Mouse (Mus musculus) midbrain, embryonic 10.5 days (tissue): ENCODE measurements around the gene Lclat1. TPM values are rescaled to one million over a fixed set of nuclear protein-coding genes. Genes with fewer than 3 reads are reported as not detected.

Source experiments
- DNase-seq: peaks from one replicate; pipeline ENCODE4 v3.0.0-alpha.2; 2017; ENCODE audit warnings: low spot score
- H3K27ac ChIP-seq: fragments of 300-500 bp; sonication (generic); replicated peaks from 2 replicates; pipeline ENCODE4 v1.5.1; 2016; ENCODE audit warnings: mild to moderate bottlenecking
- H3K27me3 ChIP-seq: fragments of 300-500 bp; sonication (generic); 2 replicates; pipeline ENCODE4 v1.6.1; 2016; ENCODE audit warnings: low read depth, mild to moderate bottlenecking; ENCODE audit not compliant: poor library complexity, severe bottlenecking
- H3K36me3 ChIP-seq: fragments of 300-500 bp; sonication (generic); 2 replicates; pipeline ENCODE4 v1.6.1; 2016; ENCODE audit warnings: mild to moderate bottlenecking, moderate library complexity
- H3K4me1 ChIP-seq: fragments of 300-500 bp; sonication (generic); 2 replicates; pipeline ENCODE4 v1.6.1; 2016
- H3K4me3 ChIP-seq: fragments of 300-500 bp; sonication (generic); 2 replicates; pipeline ENCODE4 v1.5.1; 2016; ENCODE audit warnings: mild to moderate bottlenecking, moderate library complexity
- H3K9me3 ChIP-seq: fragments of 300-500 bp; sonication (generic); replicated peaks from 2 replicates; pipeline ENCODE4 v1.6.1; 2016; ENCODE audit warnings: mild to moderate bottlenecking
- whole genome bisulfite sequencing: fragments of 180-500 bp; shearing (Covaris S2); methylation state at CpG from one replicate; pipeline ENCODE4 v1.1.7; 2016; 5-methylcytosine and 5-hydroxymethylcytosine counted together
- polyA plus RNA-seq: library from polyadenylated mRNA; unstranded; fragments of >200 nt; fragmentation: Nextera tagmentation; extraction: Ambion mirVana; gene quantifications from 2 replicates; pipeline ENCODE4 v1.2.1, GENCODE M21; 2016

Lclat1 gene
- polyA plus RNA-seq, 1 experiment from 2014 or later: 9.2 TPM

DNA sequence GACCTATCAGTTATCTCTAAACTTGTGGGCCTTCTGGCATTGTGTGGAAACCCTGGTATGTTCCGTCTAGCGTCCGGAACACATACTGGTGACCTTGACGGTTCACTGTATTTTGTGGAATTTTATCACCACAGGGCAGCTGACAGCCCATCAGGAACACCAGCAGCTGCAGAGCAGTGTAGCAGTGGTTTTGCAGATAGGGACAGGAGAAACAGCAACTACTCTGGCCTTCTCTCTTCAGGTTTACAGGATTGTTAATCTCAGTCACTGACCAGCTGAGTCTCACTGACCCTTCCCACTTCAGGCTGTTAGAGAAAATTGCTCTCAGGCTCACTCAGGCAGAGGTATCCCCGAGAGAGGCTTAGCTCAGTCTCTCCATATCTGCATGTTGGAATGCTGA lies 118.2 kb downstream of the Lclat1 start:
- DNase-seq: no peak
- WGBS: 72% methylated on average over 5 of the region's 5 CpGs
- Histone ChIP-seq H3K4me1 (peaks cover 16% of the 10 kb centered on the region), H3K4me3 (no peak overlapping the region), H3K27ac (no peak overlapping the region), H3K27me3 (no peaks in the 10 kb centered on the region), H3K9me3 (no peaks in the 10 kb centered on the region), H3K36me3 (no peaks in the 10 kb centered on the region)

DNA sequence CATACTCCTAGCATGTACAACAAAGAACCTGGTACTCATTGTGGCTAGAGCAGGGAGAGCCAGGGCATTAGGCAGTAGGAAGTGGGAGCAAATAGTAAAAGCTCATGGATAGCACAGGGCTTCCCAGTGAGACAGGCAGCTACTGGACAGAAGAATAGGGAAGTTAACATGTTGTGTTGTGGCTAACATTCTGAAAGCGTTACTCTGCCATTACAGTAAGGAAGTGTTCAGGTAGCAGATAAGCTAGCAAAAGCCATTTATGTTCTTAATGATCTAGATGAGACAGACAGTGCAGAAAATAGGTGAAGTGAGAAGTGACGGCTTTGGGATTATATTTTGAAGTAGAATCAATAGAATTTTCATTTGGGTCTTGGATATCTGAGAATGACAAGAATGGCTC lies 118.8 kb downstream of the Lclat1 start:
- no peaks in the 10 kb centered on the region for H3K9me3 ChIP-seq
- H3K36me3 ChIP-seq: no peaks in the 10 kb centered on the region
- no peak for DNase-seq
- no peaks in the 10 kb centered on the region for H3K27me3 ChIP-seq
- no peak overlapping the region for H3K4me3 ChIP-seq
- H3K27ac ChIP-seq: no peak overlapping the region
- H3K4me1 ChIP-seq: peaks cover 13% of the 10 kb centered on the region
- 90% methylated on average over 2 of the region's 2 CpGs for WGBS

DNA sequence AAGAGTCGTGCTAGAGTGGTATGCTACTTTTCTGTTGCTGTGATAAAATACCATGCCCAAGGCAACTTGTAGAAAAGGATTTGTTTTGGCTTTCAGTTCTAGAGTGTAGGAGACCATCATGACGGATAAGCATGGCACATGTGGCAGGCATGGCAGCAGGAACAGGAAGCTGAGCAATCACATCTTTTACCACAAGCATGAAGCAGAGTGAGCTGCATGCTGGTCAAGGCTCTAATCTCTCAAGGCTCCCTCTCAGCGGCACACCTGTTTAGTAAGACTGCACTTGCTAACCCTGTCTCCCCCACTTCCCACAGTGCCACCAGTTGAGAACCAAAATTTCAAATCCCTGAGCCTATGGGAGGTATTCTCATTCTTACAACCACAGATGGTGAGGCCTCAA lies 119.6 kb downstream of the Lclat1 start:
- Histone ChIP-seq H3K4me3 (no peak overlapping the region), H3K36me3 (no peaks in the 10 kb centered on the region), H3K4me1 (peaks cover 13% of the 10 kb centered on the region), H3K27ac (no peak overlapping the region), H3K27me3 (no peaks in the 10 kb centered on the region), H3K9me3 (no peaks in the 10 kb centered on the region)
- WGBS: 89% methylated on average over 3 of the region's 3 CpGs
- no peak for DNase-seq

DNA sequence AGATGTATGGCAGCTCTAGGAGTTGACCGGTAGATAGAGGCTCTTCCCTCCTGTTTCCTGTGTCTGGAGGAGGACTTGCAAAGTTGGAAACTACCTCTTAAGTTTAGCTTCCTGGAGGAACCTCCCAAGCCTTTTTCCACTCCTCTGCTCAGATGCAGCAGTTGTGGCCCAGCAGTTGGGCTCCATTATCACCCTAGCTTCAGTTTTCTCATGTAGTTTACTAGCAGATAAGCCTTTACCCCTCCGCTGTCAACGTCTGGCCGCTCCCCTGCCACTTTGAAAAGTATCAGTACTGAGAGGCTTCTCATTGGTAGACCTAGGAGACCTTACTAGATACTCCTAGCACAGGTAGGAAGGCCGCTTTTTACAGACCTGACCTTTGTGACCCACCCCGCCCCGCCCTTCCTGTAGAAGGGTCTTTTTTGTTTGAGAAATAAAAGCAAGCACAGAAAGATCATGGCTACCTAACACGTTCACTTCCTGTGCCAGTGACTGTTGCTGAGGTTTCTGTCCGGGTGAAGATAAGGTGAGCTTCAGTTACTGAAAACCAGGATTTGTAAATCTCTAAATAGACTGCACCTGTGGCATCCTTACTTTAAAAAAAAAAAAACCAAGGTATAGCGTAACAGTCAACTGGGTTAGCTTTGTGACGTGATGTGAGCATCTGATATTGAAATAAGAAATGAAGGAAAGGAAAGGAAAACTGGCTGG lies 121.8 kb downstream of the Lclat1 start:
- 93% methylated on average over 11 of the region's 11 CpGs for WGBS
- no peaks in the 10 kb centered on the region for H3K9me3 ChIP-seq
- DNase-seq: no peak

DNA sequence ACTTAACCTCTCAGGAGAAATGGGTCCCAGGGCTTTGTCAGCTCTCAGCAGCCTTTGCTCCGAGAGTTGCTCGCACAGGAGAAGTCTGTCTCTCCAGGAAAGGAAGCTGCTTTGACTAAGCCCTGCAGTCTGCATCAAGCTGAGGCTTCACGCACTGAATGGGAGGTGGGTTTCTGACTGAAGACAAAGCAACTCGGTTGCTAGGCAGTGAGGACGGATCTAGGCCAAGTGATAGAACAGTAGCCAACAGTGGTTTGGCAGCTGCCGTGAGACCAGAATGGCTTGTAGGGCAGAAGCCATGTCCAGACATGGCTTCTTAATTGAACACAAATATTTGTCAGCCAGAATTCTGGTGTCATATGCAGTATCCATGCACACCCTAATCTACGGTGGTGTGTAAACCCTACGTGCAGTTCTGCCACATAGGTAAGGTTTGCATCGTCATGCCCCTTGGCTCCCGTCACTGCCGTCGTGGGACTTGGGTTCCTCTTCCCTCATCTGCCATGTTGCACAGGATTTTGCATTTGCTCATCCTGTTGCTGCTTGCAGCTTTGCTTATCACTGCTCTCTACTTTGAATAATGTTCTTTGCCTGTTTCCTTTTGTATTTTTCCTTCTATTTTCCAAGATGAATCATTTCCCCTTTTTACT lies 122.7 kb downstream of the Lclat1 start:
- WGBS: 79% methylated on average over 12 of the region's 12 CpGs
- Histone ChIP-seq H3K27me3 (no peaks in the 10 kb centered on the region), H3K4me3 (no peak overlapping the region), H3K9me3 (no peaks in the 10 kb centered on the region), H3K27ac (no peak overlapping the region), H3K36me3 (no peaks in the 10 kb centered on the region), H3K4me1 (peaks cover 7% of the 10 kb centered on the region)
- no peak for DNase-seq

More for the DNA sequence above, 121.8 kb downstream of the Lclat1 start:
- Histone ChIP-seq H3K36me3 (no peaks in the 10 kb centered on the region), H3K27me3 (no peaks in the 10 kb centered on the region), H3K4me3 (no peak overlapping the region), H3K4me1 (peaks cover 13% of the 10 kb centered on the region), H3K27ac (no peak overlapping the region)

DNA sequence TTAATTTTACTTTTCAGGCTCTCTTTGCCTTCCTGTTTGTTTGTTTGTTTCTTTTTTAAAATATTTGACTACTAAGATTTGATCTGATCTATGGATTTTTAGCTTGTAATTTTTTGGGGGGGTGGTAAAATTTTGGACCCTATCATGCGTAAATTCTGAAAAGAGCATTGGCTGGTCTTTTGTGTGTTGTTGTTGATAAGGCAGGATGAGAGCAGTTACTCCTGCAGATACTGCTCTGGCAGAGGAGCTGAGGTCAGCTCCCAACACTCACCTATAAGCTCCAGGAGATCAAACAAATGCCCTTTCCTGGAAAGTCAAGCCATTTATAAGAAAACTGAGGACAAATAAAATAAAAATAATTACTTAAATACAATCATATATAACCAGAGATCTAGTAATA lies 123.6 kb downstream of the Lclat1 start:
- Histone ChIP-seq H3K4me1 (no peaks in the 10 kb centered on the region), H3K27me3 (no peaks in the 10 kb centered on the region), H3K9me3 (no peaks in the 10 kb centered on the region), H3K27ac (no peak overlapping the region), H3K36me3 (no peaks in the 10 kb centered on the region), H3K4me3 (no peak overlapping the region)
- 97% methylated on average over 1 of the region's 1 CpGs for WGBS
- DNase-seq: no peak

DNA sequence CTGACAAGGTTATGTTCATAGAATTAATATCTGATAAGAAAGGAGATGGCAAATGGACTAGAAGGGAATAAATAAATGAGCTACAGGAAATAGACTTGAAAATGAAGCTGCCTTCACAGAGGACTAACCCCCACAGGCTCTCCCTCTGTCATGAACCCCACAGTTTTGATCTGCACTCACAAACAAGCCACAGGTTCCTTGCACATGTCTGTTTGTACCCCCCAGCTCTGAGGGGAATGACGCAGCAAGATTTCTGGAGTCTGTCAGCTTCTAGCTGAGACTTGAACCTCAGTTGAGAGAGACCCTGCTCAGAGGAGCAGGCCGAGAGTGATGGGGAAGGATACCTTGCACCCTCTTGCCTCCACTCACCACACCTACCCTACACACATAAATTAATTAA lies 124.8 kb downstream of the Lclat1 start:
- 84% methylated on average over 2 of the region's 2 CpGs for WGBS
- H3K4me1 ChIP-seq: no peaks in the 10 kb centered on the region
- H3K36me3 ChIP-seq: no peaks in the 10 kb centered on the region
- no peak overlapping the region for H3K27ac ChIP-seq
- no peaks in the 10 kb centered on the region for H3K9me3 ChIP-seq
- DNase-seq: no peak
- H3K4me3 ChIP-seq: no peak overlapping the region
- H3K27me3 ChIP-seq: no peaks in the 10 kb centered on the region

DNA sequence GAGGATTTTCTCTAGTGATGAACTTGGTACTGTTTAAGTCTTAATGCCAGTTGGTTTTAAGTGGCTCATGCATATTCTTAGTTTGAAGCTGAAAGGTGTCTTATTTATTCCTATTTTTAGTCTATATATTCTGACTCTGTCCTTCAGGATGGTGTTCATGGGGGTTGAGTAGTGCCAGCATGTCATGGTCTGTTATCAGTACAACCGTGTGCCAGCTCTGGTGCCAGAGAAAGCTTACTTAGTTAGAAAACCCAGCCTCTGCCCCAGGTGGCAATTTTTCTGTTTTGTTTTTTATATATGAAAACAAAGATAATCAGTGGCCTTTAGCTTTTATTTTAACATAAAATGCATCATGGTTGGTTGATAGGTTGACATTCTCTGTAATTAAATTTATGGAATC lies 126.2 kb downstream of the Lclat1 start:
- 87% methylated on average over 1 of the region's 1 CpGs for WGBS
- H3K4me1 ChIP-seq: no peaks in the 10 kb centered on the region

DNA sequence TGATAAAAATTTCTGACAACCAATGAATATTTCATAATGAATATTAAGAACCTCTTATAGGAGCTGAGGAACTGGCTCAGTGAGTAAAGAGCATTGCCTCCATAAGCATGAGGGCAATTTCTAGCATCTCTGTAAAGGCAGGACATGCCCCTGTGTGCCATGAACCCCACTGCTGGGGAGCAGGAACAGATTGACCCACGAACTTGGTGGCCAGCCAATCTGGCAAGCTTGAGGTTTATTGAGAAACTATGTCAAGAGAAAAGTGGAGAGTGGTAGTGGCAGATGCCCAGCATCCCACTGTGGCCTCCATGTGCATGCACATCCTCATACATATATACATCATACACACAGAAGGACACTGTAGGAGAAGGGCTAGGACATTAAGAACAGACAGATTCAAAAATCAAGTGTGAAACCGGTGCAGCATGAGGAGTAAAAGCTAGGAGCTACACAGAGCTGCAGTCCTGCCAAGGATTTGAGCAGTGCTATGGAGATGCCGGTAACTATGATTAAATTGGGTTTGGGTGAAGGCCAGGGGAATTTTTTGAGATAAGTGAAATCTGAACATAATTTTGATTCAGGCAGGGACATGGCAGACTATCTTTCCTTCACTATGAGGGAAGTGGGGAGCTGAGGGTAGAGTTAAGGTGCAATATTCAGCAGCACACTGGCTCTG lies 129.5 kb downstream of the Lclat1 start:
- Histone ChIP-seq H3K36me3 (no peaks in the 10 kb centered on the region), H3K4me1 (no peaks in the 10 kb centered on the region), H3K4me3 (no peak overlapping the region), H3K27ac (no peak overlapping the region), H3K9me3 (no peaks in the 10 kb centered on the region), H3K27me3 (no peaks in the 10 kb centered on the region)
- 87% methylated on average over 3 of the region's 3 CpGs for WGBS
- DNase-seq: no peak

More for the DNA sequence above, 126.2 kb downstream of the Lclat1 start:
- DNase-seq: no peak
- H3K9me3 ChIP-seq: no peaks in the 10 kb centered on the region
- no peak overlapping the region for H3K27ac ChIP-seq
- H3K27me3 ChIP-seq: no peaks in the 10 kb centered on the region
- no peak overlapping the region for H3K4me3 ChIP-seq
- H3K36me3 ChIP-seq: no peaks in the 10 kb centered on the region

DNA sequence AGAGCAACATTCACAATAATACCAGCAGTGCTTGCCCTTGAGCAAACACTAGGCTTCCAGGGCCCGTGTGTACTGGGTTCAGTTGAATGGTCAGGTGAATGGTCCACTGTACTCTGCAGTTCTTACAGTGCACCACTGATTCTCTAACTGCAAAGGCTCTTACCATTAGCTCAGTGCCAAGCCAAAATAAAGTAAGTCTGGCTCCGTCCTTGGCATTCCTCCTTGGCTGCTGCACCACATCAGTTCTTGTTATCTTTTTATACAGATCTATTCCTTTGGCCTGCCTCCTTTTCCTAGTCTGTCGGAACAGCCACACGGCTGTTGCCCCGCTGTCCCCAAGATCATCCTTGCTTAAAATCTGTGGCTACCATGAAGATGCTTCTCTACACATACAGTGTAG lies 130.7 kb downstream of the Lclat1 start:
- Histone ChIP-seq H3K4me1 (no peaks in the 10 kb centered on the region), H3K4me3 (no peak overlapping the region), H3K36me3 (no peaks in the 10 kb centered on the region), H3K27ac (no peak overlapping the region), H3K27me3 (no peaks in the 10 kb centered on the region), H3K9me3 (no peaks in the 10 kb centered on the region)
- 95% methylated on average over 5 of the region's 5 CpGs for WGBS
- DNase-seq: no peak

DNA sequence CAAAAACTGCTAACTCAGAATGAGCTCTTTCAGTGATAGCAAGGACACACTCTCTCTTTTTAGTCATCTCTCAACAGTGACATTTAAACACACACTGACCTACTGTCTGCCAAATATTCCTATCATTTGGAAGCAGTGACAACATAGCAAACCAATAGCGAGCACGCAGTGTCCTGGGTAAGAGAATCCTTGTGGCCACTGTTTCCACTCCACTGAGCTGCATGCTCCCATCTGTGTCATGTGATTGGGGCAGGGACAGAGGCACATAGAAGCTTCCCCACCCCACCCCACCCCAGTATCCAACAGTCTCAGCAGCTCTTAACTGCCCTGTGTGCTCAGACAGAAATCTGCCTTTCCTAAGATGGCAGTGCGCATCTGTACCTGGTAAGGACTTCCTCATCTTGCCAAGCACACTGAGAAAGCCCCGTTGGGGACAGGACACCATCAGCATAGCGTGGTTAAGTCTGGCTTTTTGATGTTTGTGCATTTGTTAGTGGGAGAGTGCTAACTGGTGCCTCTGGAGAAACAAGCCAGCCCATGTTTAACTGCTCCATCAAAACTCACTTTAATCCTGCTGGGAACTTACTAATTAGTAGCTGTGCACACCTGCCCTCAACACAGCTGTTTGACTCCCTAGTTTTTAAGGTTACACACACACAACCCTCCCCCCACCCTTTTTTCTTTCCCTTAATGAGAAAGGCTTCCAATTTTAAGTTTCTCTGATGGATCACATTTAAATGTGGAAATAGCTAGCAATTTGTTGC lies 133.5 kb downstream of the Lclat1 start:
- no peak overlapping the region for H3K4me3 ChIP-seq
- H3K4me1 ChIP-seq: no peaks in the 10 kb centered on the region
- H3K36me3 ChIP-seq: no peaks in the 10 kb centered on the region
- H3K27me3 ChIP-seq: no peaks in the 10 kb centered on the region
- no peaks in the 10 kb centered on the region for H3K9me3 ChIP-seq
- DNase-seq: no peak
- no peak overlapping the region for H3K27ac ChIP-seq
- 90% methylated on average over 5 of the region's 5 CpGs for WGBS

DNA sequence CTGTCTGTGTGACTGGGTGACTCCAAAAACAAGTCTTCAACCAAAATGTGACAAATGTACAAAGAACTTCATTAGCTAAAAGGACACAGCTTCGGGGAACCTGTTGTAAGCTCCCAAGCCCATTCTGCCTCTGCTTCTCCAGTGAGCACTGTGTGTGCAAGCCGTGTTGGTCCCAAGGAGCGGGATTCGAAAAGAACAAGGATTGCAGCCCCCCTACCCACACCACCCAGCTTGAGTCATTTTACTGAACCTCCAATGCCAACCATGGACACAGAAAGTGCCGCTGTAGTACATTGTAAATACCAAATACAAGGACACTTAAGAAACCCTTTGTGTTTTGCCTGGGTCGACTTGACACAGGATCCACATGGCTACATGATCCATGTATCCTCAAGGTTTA lies 135.9 kb downstream of the Lclat1 start:
- H3K27ac ChIP-seq: no peak overlapping the region
- H3K4me3 ChIP-seq: no peak overlapping the region
- no peaks in the 10 kb centered on the region for H3K9me3 ChIP-seq
- WGBS: 90% methylated on average over 6 of the region's 6 CpGs
- H3K36me3 ChIP-seq: no peaks in the 10 kb centered on the region
- H3K4me1 ChIP-seq: peaks cover 5% of the 10 kb centered on the region
- H3K27me3 ChIP-seq: no peaks in the 10 kb centered on the region
- no peak for DNase-seq
